Mouse (Mus musculus) midbrain, embryonic 13.5 days (tissue): Measurements from ENCODE around the gene F8a. TPM values are rescaled to one million over a fixed set of nuclear protein-coding genes. Genes with fewer than 3 reads are reported as not detected.

Experiments used
- polyA plus RNA-seq: library from polyadenylated mRNA; unstranded; fragments of >200 nt; fragmentation: Nextera tagmentation; extraction: Ambion mirVana; gene quantifications from 2 replicates; pipeline ENCODE4 v1.2.1, GENCODE M21; 2015

The F8a gene
- polyA plus RNA-seq, 1 experiment from 2014 or later: 34.5 TPM

Other genes starting within 250 kb of the F8a start
- 0.48 and 0.97 TPM in 2 replicates for gene Zfp185, start 241.0 kb upstream of the F8a start, polyA plus RNA-seq
- gene Pnma5, start 191.2 kb upstream of the F8a start, polyA plus RNA-seq: not detected in 2 replicates
- 2.3 and 2.6 TPM in 2 replicates for gene Pnma3, start 163.5 kb upstream of the F8a start, polyA plus RNA-seq
- 0.59 and 0.93 TPM in 2 replicates for gene Xlr4a, start 145.8 kb upstream of the F8a start, polyA plus RNA-seq
- gene Xlr3a, start 131.2 kb upstream of the F8a start, polyA plus RNA-seq: 5.4 and 5.5 TPM in 2 replicates
- 0.65 and 1.2 TPM in 2 replicates for gene Gm14685, start 111.2 kb upstream of the F8a start, polyA plus RNA-seq
- gene Xlr5b, start 79.5 kb upstream of the F8a start, polyA plus RNA-seq: not detected in 2 replicates
- 0.63 and 0.90 TPM in 2 replicates for gene DXBay18, start 78.8 kb upstream of the F8a start, polyA plus RNA-seq
- not detected in 2 replicates for gene Spin2d, start 51.3 kb upstream of the F8a start, polyA plus RNA-seq
- gene Xlr3b, start 36.1 kb upstream of the F8a start, polyA plus RNA-seq: 16.4 and 20.6 TPM in 2 replicates
- gene Xlr4b, start 14.0 kb upstream of the F8a start, polyA plus RNA-seq: 0.90 and 1.0 TPM in 2 replicates
- 0.39 TPM in 1 of 2 replicates, not detected in the other for gene Xlr4c, start 14.8 kb downstream of the F8a start, polyA plus RNA-seq
- gene Xlr3c, start 37.1 kb downstream of the F8a start, polyA plus RNA-seq: 0.13 and 0.23 TPM in 2 replicates
- not detected in 2 replicates for gene Xlr5a, start 64.7 kb downstream of the F8a start, polyA plus RNA-seq
- not detected in 2 replicates for gene Xlr5c, start 64.7 kb downstream of the F8a start, polyA plus RNA-seq
- not detected in 2 replicates for gene Gm45015, start 108.5 kb downstream of the F8a start, polyA plus RNA-seq
- 11.5 and 12.2 TPM in 2 replicates for gene Zfp275, start 114.3 kb downstream of the F8a start, polyA plus RNA-seq
- not detected in 2 replicates for gene Gm18336, start 170.4 kb downstream of the F8a start, polyA plus RNA-seq
- 0.63 and 0.80 TPM in 2 replicates for gene Zfp92, start 182.8 kb downstream of the F8a start, polyA plus RNA-seq
- not detected in 2 replicates for gene Trex2, start 207.1 kb downstream of the F8a start, polyA plus RNA-seq
- 72.8 and 80.9 TPM in 2 replicates for gene Haus7, start 230.8 kb downstream of the F8a start, polyA plus RNA-seq